Mouse (Mus musculus) lung, postnatal 25 days (tissue): ENCODE data around the gene Ythdf1.

Experiments used
- DNase-seq: peaks from one replicate; pipeline ENCODE4 v3.0.0; 2022; ENCODE audit warnings: low spot score

Ythdf1 gene

DNA sequence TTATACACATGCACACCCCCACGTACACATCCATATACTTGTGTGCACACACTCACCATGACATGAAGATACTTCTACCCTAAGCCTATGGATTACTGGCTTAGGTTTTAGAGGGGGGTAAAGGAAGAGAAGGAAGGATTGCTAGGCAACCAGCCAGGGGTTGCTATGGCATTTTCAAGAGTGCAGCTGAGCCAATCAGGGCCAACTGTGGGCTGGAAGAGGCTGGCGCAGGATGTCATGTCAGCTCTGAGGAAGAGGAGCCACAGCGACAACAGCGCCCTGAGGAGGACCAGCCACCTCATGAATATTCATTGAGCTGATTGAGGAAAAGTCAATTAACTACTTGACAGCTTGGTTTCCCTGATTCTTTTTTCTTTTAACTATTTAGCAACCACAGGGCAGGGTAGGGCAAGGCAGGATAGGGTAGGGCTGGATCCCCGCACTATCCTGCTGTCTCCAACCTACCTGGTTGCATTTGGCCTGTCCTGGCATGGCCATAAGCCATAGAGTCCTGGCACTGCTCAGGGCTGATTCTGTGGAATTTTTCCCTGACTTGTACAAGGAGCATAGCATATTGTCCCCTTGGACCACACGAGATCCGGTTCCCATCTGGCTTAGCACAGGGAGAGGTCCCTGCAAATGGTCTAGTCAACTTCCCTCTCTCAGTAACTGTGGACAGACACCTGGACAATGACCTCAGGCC lies 41.2 kb downstream of the Ythdf1 start:
- no peak for DNase-seq

DNA sequence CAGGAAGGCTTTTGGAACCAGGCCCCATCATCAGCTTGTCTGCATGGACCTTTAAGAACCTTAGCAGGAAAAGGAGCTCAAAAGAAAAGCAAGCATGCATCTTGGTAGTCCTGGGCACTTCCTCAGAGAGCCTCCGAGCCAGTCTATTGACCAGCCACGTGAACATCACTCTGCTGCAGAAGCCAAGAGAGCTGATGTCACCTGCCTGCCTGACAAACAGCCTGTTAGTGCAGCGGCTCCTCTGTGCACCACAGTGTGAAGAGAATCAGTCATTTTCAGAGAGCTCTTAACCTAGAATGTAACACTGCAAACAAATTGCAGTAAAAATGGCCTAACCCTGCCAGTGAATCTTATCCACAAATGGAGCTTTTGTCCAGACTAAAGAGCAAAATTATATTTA lies 50.7 kb downstream of the Ythdf1 start:
- DNase-seq, result no peak

DNA sequence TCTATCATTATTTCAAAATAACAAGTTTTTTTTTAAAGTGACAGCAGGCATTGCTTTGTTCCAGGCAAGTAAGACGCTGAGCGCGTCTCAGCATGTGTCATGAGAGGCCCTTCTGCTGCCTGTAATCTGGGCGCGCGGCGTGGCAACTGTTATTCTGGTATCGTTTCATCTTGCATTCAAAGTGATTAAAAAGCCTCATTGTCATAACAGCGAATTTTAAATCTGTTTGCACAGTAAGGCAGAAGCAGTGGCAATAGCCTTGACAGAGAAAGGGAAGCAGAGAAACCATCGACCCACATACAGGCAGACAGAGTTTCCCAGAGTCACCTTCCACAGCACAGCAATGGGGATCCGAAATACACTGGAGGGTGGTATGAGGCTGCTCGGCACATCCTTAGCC lies 59.2 kb downstream of the Ythdf1 start:
- no peak for DNase-seq

DNA sequence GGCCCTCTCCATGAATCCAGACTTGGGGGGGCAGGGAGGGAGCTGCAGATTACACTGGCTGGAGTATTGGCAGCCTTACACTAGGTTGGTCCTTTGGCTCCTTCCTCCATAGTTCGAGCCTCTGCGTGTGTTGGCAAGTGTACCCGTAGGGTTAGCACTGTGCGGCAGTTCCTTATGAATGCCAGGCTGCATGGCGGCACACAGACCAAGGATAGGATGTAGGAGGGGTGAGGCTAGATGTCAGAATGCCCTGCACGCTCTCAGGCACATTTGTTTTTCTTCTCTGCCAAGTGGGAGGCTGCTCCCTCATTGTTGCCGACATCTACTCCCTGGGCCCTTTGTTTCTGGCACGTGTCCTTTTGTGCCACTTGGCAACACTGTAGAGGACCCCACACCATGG lies 63.6 kb downstream of the Ythdf1 start:
- DNase-seq, result no peak

DNA sequence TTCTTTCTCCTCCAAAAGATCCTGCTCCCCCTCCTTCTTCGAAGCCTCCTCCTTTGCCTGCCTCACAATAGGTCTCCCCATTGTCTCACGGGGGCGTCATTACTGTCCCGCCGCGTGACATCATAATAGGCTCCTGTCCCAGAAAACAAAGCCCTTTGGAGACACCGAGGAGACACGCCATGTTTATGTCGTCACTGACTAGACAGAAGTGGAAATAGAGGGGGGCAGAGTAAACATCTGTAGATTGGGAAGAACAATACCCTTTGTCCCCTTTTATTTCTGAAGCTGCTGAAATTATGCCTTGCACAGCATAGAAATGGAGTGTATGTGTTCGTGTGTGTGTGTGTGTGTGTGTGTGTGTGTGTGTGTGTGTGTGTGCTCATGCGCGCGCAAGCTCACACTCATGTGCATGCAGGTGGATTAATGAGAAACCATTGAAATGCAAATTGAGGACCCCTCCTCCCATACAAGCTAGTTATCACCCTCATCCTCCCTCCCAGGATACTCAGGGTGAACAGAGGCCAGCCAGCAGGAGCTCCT lies 65.7 kb downstream of the Ythdf1 start:
- no peak for DNase-seq
